Mouse (Mus musculus) embryonic facial prominence, embryonic 13.5 days (tissue): ENCODE measurements at regions not wholly inside any gene's neighbourhood (a gene's known extent, or its start where the extent isn't known, plus 50 kb on each side); places are given as distances from the start of the nearest gene placed in this dataset.

Experiments used
- ATAC-seq: fragments of 200-750 bp; cut with Nextera tagmentation; 2 replicates; pipeline ENCODE4 v1.8.0; 2017; ENCODE audit warnings: low read depth; ENCODE audit not compliant: insufficient number of reproducible peaks, insufficient read depth, low FRiP score, low TSS enrichment
- H3K27ac ChIP-seq: fragments of 300-500 bp; sonication (generic); 2 replicates; pipeline ENCODE4 v1.5.1; 2015; ENCODE audit warnings: moderate library complexity, mild to moderate bottlenecking, inconsistent platforms
- H3K27me3 ChIP-seq: fragments of 300-500 bp; sonication (generic); 2 replicates; pipeline ENCODE4 v1.6.1; 2015; ENCODE audit warnings: mild to moderate bottlenecking, inconsistent platforms
- H3K36me3 ChIP-seq: fragments of 300-500 bp; sonication (generic); 2 replicates; pipeline ENCODE4 v1.6.1; 2015; ENCODE audit warnings: mild to moderate bottlenecking, inconsistent platforms
- H3K4me1 ChIP-seq: fragments of 300-500 bp; sonication (generic); 2 replicates; pipeline ENCODE4 v1.6.1; 2015; ENCODE audit warnings: inconsistent platforms
- H3K4me2 ChIP-seq: fragments of 300-500 bp; sonication (generic); 2 replicates; pipeline ENCODE4 v1.6.1; 2015; ENCODE audit warnings: moderate library complexity, mild to moderate bottlenecking, inconsistent platforms
- H3K4me3 ChIP-seq: fragments of 300-500 bp; sonication (generic); 2 replicates; pipeline ENCODE4 v1.5.1; 2015; ENCODE audit warnings: mild to moderate bottlenecking, inconsistent platforms
- H3K9ac ChIP-seq: fragments of 300-500 bp; sonication (generic); 2 replicates; pipeline ENCODE4 v1.6.1; 2015; ENCODE audit warnings: mild to moderate bottlenecking, inconsistent platforms
- H3K9me3 ChIP-seq: fragments of 300-500 bp; sonication (generic); 2 replicates; pipeline ENCODE4 v1.6.1; 2016; ENCODE audit warnings: inconsistent platforms
- WGBS: fragments of 180-500 bp; shearing (Covaris S2); methylation state at CpG from one replicate; pipeline ENCODE4 v1.1.7; 2015; ENCODE audit warnings: mixed read lengths; 5-methylcytosine and 5-hydroxymethylcytosine counted together

DNA sequence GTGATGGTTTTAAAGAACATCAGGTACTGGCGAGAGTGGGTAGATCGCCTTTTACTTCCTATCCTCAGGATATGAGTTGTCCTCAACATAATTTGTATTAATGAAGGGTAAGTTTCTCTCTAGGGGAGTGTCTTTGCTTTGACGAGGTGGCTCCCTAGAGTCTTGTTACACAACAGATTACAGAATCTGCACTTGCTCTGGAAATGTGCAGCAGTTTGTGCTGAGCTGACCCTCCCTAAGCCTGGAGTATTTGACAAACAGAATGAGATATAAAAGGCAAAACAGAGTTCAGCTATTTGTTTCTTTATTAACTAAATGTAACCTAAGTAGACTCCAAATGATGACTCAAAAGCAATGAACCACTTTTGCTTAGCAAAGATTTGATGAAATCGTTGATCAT, 136.8 kb upstream of the Mocs2 start:
- H3K9ac ChIP-seq: no peak overlapping the region
- no peak overlapping the region for H3K4me3 ChIP-seq
- ATAC-seq: no peak
- no peaks in the 10 kb centered on the region for H3K27me3 ChIP-seq
- H3K9me3 ChIP-seq: no peaks in the 10 kb centered on the region
- H3K4me2 ChIP-seq: no peak overlapping the region
- no peaks in the 10 kb centered on the region for H3K4me1 ChIP-seq
- WGBS: 60% methylated on average over 4 of the region's 4 CpGs
- no peaks in the 10 kb centered on the region for H3K36me3 ChIP-seq
- no peak overlapping the region for H3K27ac ChIP-seq

GRCm38 (mm10) chr13:114681887-114682286, 136.1 kb upstream of the Mocs2 start:
- no peak overlapping the region for H3K9ac ChIP-seq
- H3K4me2 ChIP-seq: no peak overlapping the region
- no peaks in the 10 kb centered on the region for H3K27me3 ChIP-seq
- 82% methylated on average over 4 of the region's 4 CpGs for WGBS
- H3K4me1 ChIP-seq: no peaks in the 10 kb centered on the region
- no peak overlapping the region for H3K4me3 ChIP-seq
- H3K27ac ChIP-seq: no peak overlapping the region
- no peaks in the 10 kb centered on the region for H3K9me3 ChIP-seq
- ATAC-seq: no peak
- no peaks in the 10 kb centered on the region for H3K36me3 ChIP-seq

- Histone ChIP-seq H3K27me3 (no peaks in the 10 kb centered on the region), H3K9me3 (no peaks in the 10 kb centered on the region), H3K4me1 (no peaks in the 10 kb centered on the region), H3K27ac (no peak overlapping the region), H3K9ac (no peak overlapping the region), H3K4me2 (no peak overlapping the region), H3K36me3 (no peaks in the 10 kb centered on the region), H3K4me3 (no peak overlapping the region)
- ATAC-seq: no peak
- 95% methylated on average over 5 of the region's 5 CpGs for WGBS
Observed at GRCm38 (mm10) chr13:114682891-114683290, 135.1 kb upstream of the Mocs2 start.

DNA sequence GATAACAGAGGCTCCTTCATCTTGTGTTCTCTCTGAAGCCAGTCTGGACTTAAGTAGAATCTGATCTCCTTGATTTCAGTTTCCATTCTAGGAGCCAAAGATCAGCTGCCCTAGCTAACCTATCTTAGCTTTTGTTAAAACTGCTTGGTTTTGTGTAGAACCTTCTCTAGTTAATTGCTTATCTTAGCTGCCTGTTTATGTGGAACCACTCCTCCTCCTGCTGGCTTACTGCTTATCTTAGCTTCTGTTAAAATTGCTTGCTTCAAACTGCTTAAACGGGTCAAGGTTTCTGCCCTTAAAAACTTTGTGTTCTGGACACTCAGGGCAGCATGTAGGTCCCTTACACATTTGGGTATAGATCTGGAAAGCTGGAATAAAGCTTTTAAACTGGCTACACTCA, 133.7 kb upstream of the Mocs2 start:
- Histone ChIP-seq H3K4me2 (no peak overlapping the region), H3K4me1 (no peaks in the 10 kb centered on the region), H3K9me3 (no peaks in the 10 kb centered on the region), H3K4me3 (no peak overlapping the region), H3K27ac (no peak overlapping the region), H3K27me3 (no peaks in the 10 kb centered on the region), H3K36me3 (no peaks in the 10 kb centered on the region), H3K9ac (no peak overlapping the region)
- ATAC-seq: no peak
- WGBS: 86% methylated on average over 1 of the region's 1 CpGs

- WGBS: 77% methylated on average over 4 of the region's 4 CpGs
- H3K9me3 ChIP-seq: no peaks in the 10 kb centered on the region
- no peak overlapping the region for H3K4me3 ChIP-seq
- ATAC-seq: no peak
- no peaks in the 10 kb centered on the region for H3K36me3 ChIP-seq
- H3K4me2 ChIP-seq: no peak overlapping the region
- H3K9ac ChIP-seq: no peak overlapping the region
- no peaks in the 10 kb centered on the region for H3K27me3 ChIP-seq
- no peak overlapping the region for H3K27ac ChIP-seq
- H3K4me1 ChIP-seq: no peaks in the 10 kb centered on the region
Observed at GRCm38 (mm10) chr13:114685368-114685767, 132.7 kb upstream of the Mocs2 start.

DNA sequence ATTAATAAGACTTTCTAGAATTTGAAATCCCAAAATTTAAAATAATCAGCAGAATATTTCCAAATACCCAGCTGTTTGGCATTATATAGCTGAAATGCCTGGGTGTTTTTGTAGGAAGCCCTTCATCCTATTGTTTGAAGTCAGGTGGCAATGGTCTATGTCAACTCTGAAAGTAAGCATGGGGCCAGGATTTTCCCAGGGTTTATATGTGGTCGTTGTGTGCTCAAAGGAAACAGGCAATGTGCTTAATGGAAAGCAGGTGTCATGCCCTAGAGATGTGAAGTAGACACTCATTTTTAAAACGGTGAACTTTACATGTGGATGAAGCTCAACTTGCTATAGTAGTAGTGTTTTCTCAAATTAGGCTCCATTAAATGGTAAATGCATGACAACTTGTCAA, 105.4 kb upstream of the Mocs2 start:
- WGBS: 21% methylated on average over 2 of the region's 2 CpGs
- no peaks in the 10 kb centered on the region for H3K9me3 ChIP-seq
- no peak overlapping the region for H3K9ac ChIP-seq
- H3K4me3 ChIP-seq: no peak overlapping the region
- H3K27ac ChIP-seq: no peak overlapping the region
- no peak for ATAC-seq
- H3K27me3 ChIP-seq: no peaks in the 10 kb centered on the region
- peaks cover 7% of the 10 kb centered on the region; the same call in 1 of the 2 replicates for H3K4me1 ChIP-seq
- no peak overlapping the region for H3K4me2 ChIP-seq
- no peaks in the 10 kb centered on the region for H3K36me3 ChIP-seq

- Histone ChIP-seq H3K36me3 (no peaks in the 10 kb centered on the region), H3K27me3 (no peaks in the 10 kb centered on the region), H3K4me2 (no peak overlapping the region), H3K9ac (no peak overlapping the region), H3K9me3 (no peaks in the 10 kb centered on the region), H3K27ac (no peak overlapping the region), H3K4me3 (no peak overlapping the region), H3K4me1 (no peaks in the 10 kb centered on the region)
- ATAC-seq: no peak
- WGBS: 70% methylated on average over 4 of the region's 4 CpGs
Observed at GRCm38 (mm10) chr13:114719771-114720170, 98.3 kb upstream of the Mocs2 start.

DNA sequence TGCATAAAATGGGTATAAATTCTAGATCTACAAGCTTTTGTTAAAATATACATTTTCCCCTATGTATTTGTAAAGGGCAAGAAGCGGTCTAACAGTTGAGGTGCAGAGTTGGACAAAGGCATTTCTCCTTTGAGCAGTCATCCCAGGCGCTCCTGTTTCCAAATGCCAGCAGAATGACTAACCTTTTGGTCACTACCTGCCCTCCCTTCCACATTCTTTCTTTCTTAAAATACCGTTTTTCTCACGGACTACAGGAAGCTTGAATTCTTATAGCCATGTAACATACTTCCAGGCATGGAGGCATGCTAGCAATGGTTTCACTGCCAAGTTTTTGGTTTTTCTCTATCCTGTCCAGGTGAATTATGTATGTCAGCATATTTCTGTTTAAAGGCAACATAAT, 91.2 kb upstream of the Mocs2 start:
- no peaks in the 10 kb centered on the region for H3K9me3 ChIP-seq
- ATAC-seq: no peak
- H3K27me3 ChIP-seq: no peaks in the 10 kb centered on the region
- H3K36me3 ChIP-seq: no peaks in the 10 kb centered on the region
- no peak overlapping the region for H3K27ac ChIP-seq
- no peak overlapping the region for H3K9ac ChIP-seq
- WGBS: 75% methylated on average over 4 of the region's 4 CpGs
- H3K4me1 ChIP-seq: no peaks in the 10 kb centered on the region
- no peak overlapping the region for H3K4me3 ChIP-seq
- no peak overlapping the region for H3K4me2 ChIP-seq

GRCm38 (mm10) chr13:114735066-114735465, 83.0 kb upstream of the Mocs2 start:
- no peaks in the 10 kb centered on the region for H3K4me1 ChIP-seq
- H3K9ac ChIP-seq: no peak overlapping the region
- no peak overlapping the region for H3K27ac ChIP-seq
- 82% methylated on average over 7 of the region's 7 CpGs for WGBS
- H3K36me3 ChIP-seq: no peaks in the 10 kb centered on the region
- ATAC-seq: no peak
- no peak overlapping the region for H3K4me3 ChIP-seq
- H3K9me3 ChIP-seq: no peaks in the 10 kb centered on the region
- H3K4me2 ChIP-seq: no peak overlapping the region
- H3K27me3 ChIP-seq: no peaks in the 10 kb centered on the region

DNA sequence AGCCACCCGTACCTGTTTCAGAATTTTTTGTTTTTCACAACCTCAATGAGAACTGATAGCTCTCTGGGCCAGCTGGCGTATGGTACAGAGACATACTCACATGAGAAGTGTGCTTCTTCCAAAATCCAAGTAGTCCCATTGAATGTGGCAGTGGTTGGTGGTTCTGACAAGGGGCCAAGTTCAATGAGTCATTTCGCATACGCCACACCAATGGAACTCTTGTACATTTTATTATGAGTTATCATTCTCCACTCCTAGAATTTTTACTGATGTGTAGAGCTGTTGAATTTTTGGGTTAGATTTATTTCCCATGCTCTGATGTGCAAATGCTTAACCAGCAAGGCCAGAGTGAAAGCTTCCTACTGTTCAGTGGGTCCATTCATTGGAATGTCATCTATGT, 82.0 kb upstream of the Mocs2 start:
- H3K9me3 ChIP-seq: no peaks in the 10 kb centered on the region

DNA sequence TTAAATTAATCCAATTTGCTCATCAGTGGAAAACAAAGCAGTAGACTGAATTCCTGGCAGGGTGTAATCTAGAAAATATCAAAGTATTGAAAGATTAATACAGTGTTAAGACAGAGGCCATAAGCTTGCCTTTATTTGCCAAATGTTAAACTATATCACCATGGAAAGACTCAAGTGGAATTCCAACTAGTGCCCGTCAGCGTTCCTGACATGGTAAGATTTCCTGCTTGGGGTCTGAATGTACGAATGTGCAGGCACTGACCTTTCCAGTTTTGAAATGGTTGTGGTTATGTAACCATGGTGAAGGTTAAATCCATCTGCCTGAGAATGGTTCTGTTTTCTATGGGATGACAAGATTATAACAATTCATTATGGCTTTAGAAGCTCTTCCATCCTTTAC, 75.5 kb upstream of the Mocs2 start:
- Histone ChIP-seq H3K4me3 (no peak overlapping the region), H3K4me2 (no peak overlapping the region), H3K27me3 (no peaks in the 10 kb centered on the region), H3K9ac (no peak overlapping the region), H3K36me3 (no peaks in the 10 kb centered on the region), H3K27ac (no peak overlapping the region), H3K4me1 (no peaks in the 10 kb centered on the region), H3K9me3 (no peaks in the 10 kb centered on the region)
- 58% methylated on average over 3 of the region's 3 CpGs for WGBS
- ATAC-seq: no peak

More for the DNA sequence above, 82.0 kb upstream of the Mocs2 start:
- Histone ChIP-seq H3K4me3 (no peak overlapping the region), H3K27ac (no peak overlapping the region), H3K4me1 (no peaks in the 10 kb centered on the region), H3K36me3 (no peaks in the 10 kb centered on the region), H3K9ac (no peak overlapping the region), H3K27me3 (no peaks in the 10 kb centered on the region), H3K4me2 (no peak overlapping the region)
- no peak for ATAC-seq
- WGBS: 94% methylated on average over 4 of the region's 4 CpGs

GRCm38 (mm10) chr13:114745814-114746213, 72.2 kb upstream of the Mocs2 start:
- 90% methylated on average over 2 of the region's 2 CpGs for WGBS
- Histone ChIP-seq H3K9ac (no peak overlapping the region), H3K27ac (no peak overlapping the region), H3K9me3 (no peaks in the 10 kb centered on the region), H3K4me2 (no peak overlapping the region), H3K4me1 (no peaks in the 10 kb centered on the region), H3K4me3 (no peak overlapping the region), H3K27me3 (no peaks in the 10 kb centered on the region), H3K36me3 (no peaks in the 10 kb centered on the region)
- no peak for ATAC-seq

- no peak overlapping the region for H3K4me2 ChIP-seq
- no peaks in the 10 kb centered on the region for H3K9me3 ChIP-seq
- no peak overlapping the region for H3K9ac ChIP-seq
- no peaks in the 10 kb centered on the region for H3K36me3 ChIP-seq
- no peak overlapping the region for H3K4me3 ChIP-seq
- H3K27me3 ChIP-seq: no peaks in the 10 kb centered on the region
- no peak for ATAC-seq
- no peaks in the 10 kb centered on the region for H3K4me1 ChIP-seq
- no peak overlapping the region for H3K27ac ChIP-seq
Observed at GRCm38 (mm10) chr13:114757459-114757858, 60.6 kb upstream of the Mocs2 start.
